Mouse (Mus musculus) Patski (cell line): ENCODE data around the gene Actr1a. TPM values are rescaled to one million over a fixed set of nuclear protein-coding genes. Genes with fewer than 3 reads are reported as not detected.

Experiments
- ATAC-seq: fragments of 100-300 bp; one replicate; pipeline ENCODE4 v1.8.0; 2021
- CTCF ChIA-PET: fragments of 350-600 bp; sonication (Branson Sonifier 250); formaldehyde crosslinking; loops from one replicate; lab custom pipeline; 2022; ENCODE audit warnings: inconsistent platforms; lab: Charles Lee
- POLR2A ChIA-PET: fragments of 350-600 bp; sonication (Branson Sonifier 250); formaldehyde crosslinking; loops from one replicate; lab custom pipeline; 2022; ENCODE audit warnings: antibody characterized with exemption, inconsistent platforms; lab: Charles Lee
- DNase-seq: peaks from one replicate; pipeline ENCODE4 v3.0.0-alpha.2; 2011; ENCODE audit warnings: low read depth, low spot score
- H3K27me3 ChIP-seq: fragments of 371-371 bp; one replicate; pipeline ENCODE4 v1.5.1; 2021
- CTCF ChIP-seq: fragments of 100-300 bp; IDR thresholded peaks from one replicate; pipeline ENCODE4 v1.5.1; 2021
- in situ Hi-C: fragments of 300-500 bp; cut with MboI; formaldehyde crosslinking; loops from 3 replicates; pipeline ENCODE4 v1.11.1; 2018; ENCODE audit warnings: low pct_unique_long_range_greater_than_20kb, mixed read lengths
- polyA plus RNA-seq: library from polyadenylated mRNA; unstranded; gene quantifications from one replicate; pipeline ENCODE4 v1.2.3, GENCODE M21; 2021

Gene Actr1a
- polyA plus RNA-seq, 1 experiment from 2014 or later, result 159 TPM

- in situ Hi-C loops, result no loop called here
- DNase-seq (no peak), ATAC-seq (no peak)
- no peak for TF ChIP-seq CTCF
- peaks cover 14% of the 10 kb centered on the region for H3K27me3 ChIP-seq
- POLR2A ChIA-PET, result no interaction called here
- CTCF ChIA-PET, result no interaction called here
Observed at GRCm38 (mm10) chr19:46344710-46345419, 50.7 kb downstream of the Actr1a start.

DNA sequence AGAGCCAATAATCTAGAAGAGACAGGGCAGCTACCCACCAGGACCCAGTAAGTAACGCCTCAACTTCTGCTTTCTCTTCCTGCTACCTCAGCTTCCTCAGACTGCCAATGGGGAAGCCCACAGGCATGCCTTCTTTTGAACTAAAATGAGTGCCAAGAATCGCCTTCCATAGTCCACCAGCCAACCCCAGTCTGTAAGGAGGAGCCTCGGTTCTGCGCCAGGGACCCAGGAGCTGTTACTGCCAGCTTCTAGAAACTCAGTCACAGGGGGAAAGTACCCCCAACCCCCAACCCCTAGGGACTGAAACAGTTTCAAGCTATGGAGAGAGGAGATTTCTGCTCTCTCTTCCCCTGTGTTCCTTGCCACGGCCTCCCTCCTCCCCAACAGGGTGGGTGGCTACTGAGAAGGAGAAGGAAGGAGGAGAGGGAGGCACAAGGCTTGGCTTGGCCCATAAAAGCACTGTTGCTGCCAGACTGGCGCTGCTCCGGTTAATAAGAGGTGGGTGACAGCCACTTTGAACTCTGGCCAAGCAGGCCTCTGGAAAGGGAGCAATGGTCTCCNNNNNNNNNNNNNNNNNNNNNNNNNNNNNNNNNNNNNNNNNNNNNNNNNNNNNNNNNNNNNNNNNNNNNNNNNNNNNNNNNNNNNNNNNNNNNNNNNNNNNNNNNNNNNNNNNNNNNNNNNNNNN, 56.1 kb downstream of the Actr1a start:
- POLR2A ChIA-PET, result interaction anchor here (0.6 kb wide), 1 partner anchor 161 kb away, joined by 4 read pairs; no protein-coding TSS in a partner anchor
- CTCF ChIA-PET, result no interaction called here
- no peak for ATAC-seq
- no peak for DNase-seq
- TF ChIP-seq CTCF, result no peak
- in situ Hi-C loops, result no loop called here
- peaks cover 8% of the 10 kb centered on the region for H3K27me3 ChIP-seq

GRCm38 (mm10) chr19:46338942-46339286, 56.6 kb downstream of the Actr1a start:
- ChIA-PET CTCF (no interaction called here), POLR2A (interaction anchor here (0.6 kb wide), 1 partner anchor 162 kb away, joined by 4 read pairs; no protein-coding TSS in a partner anchor)
- ATAC-seq (no peak), DNase-seq (no peak)
- TF ChIP-seq CTCF, result no peak
- peaks cover 4% of the 10 kb centered on the region for H3K27me3 ChIP-seq
- in situ Hi-C loops, result no loop called here

GRCm38 (mm10) chr19:46338331-46338936, 57.1 kb downstream of the Actr1a start, which contains the start of gene Cuedc2:
TSS of gene Cuedc2 (minus strand) at chr19:46338702.
- no peaks in the 10 kb centered on the region for H3K27me3 ChIP-seq
- POLR2A ChIA-PET, result interaction anchor here (1.2 to 1.4 kb wide), 3 partner anchors 8 to 35 kb away, joined by 3 to 11 read pairs (median 4); partner anchors contain the start of gene Fbxl15
- CTCF ChIA-PET, result interaction anchor here (0.6 to 1.2 kb wide), 3 partner anchors 20 to 50 kb away, joined by 3 to 5 read pairs (median 3); no protein-coding TSS in a partner anchor
- no peak for TF ChIP-seq CTCF
- peak; percentile 49 for ATAC-seq
- in situ Hi-C loops, result no loop called here
- peak; percentile 89 for DNase-seq

- CTCF ChIA-PET, result interaction anchor here (0.6 to 1.2 kb wide), 3 partner anchors 20 to 49 kb away, joined by 3 to 5 read pairs (median 3); no protein-coding TSS in a partner anchor
Observed at GRCm38 (mm10) chr19:46337719-46338330, 57.7 kb downstream of the Actr1a start.

DNA sequence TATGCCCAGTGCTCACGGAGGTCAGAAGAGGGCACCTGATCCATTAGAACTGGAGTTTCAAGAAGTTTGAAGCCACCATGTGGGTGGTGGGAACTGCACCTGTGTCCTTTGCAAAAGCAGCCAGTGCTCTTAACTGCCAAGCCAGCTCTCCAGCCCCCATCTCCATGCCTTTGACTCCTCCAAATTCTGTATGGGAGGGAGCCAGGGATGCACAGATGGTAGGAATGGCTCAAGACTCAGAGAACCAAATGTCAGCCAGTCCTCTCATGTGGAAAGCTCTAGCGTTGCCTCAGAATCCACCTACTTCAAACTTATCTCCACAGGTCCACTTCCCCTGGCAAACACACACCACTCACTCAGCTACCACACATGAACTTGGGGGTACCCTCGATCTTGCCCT, 61.6 kb downstream of the Actr1a start:
- ChIA-PET CTCF (no interaction called here), POLR2A (no interaction called here)
- H3K27me3 ChIP-seq, result no peaks in the 10 kb centered on the region
- no peak for DNase-seq
- no peak for ATAC-seq
- TF ChIP-seq CTCF, result no peak
- in situ Hi-C loops, result no loop called here

More at GRCm38 (mm10) chr19:46337719-46338330, 57.7 kb downstream of the Actr1a start:
- in situ Hi-C loops, result no loop called here
- DNase-seq, result no peak
- no peak for TF ChIP-seq CTCF
- no peaks in the 10 kb centered on the region for H3K27me3 ChIP-seq
- POLR2A ChIA-PET, result interaction anchor here (1.2 to 1.4 kb wide), 3 partner anchors 8 to 35 kb away, joined by 3 to 11 read pairs (median 4); partner anchors contain the start of gene Fbxl15
- no peak for ATAC-seq

DNA sequence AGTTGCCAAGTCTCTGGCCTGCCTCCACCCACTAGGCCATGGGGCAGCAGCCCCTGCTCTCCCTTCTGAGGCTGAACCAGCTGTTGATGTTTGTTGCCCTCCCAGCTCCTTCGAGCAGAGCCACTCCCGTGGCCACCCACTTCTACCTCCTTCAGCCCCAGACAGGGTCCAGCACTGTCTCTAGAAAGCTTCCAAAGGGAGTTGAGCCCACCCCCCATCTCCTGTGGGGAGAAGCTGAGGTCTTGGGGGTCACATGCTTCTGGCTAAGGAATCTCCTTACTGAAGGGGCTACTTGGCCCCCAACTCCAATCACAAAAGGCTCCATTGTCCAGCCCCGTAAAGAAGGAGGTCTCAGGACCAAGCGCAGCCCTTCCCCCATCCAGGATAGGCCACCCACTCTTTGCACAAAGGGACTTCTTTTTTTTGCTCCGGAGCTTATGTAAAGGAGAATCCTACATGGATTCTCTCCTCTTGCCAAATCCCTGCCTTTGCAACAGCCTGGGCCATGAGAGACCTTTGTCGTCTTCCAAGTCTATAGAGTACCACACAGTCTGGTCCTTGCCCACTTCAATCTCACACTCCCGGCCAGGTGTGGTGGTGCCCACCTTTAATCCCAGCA, 62.7 kb downstream of the Actr1a start:
- no peak for ATAC-seq
- in situ Hi-C loops, result no loop called here
- DNase-seq, result no peak
- H3K27me3 ChIP-seq, result no peaks in the 10 kb centered on the region
- no peak for TF ChIP-seq CTCF
- ChIA-PET POLR2A (no interaction called here), CTCF (no interaction called here)

DNA sequence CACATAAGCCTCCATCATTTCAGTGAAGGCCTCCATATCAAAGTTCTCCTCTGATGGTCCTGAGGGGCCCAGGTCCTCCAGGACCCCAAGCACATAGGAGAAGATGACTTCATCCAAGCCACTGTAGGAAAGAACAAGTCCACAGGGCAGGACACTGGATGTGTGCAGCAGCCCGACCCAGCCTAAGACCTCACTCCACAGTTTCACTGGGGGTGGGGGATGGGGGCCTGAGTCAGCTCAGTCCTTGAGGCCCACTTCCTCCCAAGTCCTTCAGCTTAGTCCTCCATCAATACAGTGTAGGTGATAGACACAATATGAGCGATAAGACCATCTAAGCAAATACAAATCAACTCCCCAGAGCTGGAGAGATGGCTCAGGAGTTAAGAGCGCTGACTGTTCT, 63.6 kb downstream of the Actr1a start:
- H3K27me3 ChIP-seq, result no peaks in the 10 kb centered on the region
- TF ChIP-seq CTCF, result no peak
- ATAC-seq (no peak), DNase-seq (no peak)
- in situ Hi-C loops, result no loop called here
- POLR2A ChIA-PET, result no interaction called here
- CTCF ChIA-PET, result interaction anchor here (5.0 kb wide), 1 partner anchor 29 kb away, joined by 35 read pairs; the partner anchor contains the start of gene Nfkb2

- in situ Hi-C loops, result no loop called here
- ChIA-PET CTCF (interaction anchor here (2.3 to 5.0 kb wide), 2 partner anchors 25 to 29 kb away, joined by 5 to 35 read pairs; partner anchors contain the start of gene Nfkb2), POLR2A (interaction anchor here (1.0 kb wide), 1 partner anchor 46 kb away, joined by 4 read pairs; no protein-coding TSS in a partner anchor)
- DNase-seq (no peak), ATAC-seq (no peak)
- H3K27me3 ChIP-seq, result no peaks in the 10 kb centered on the region
- no peak for TF ChIP-seq CTCF
Observed at GRCm38 (mm10) chr19:46331326-46331725, 64.2 kb downstream of the Actr1a start.
